Mouse (Mus musculus) lung, adult 18-20 months (tissue): ENCODE measurements around the gene Kif5c.
A peak's percentile ranks its signal among the peaks of the same experiment; 100 is the strongest.

Source experiments
- DNase-seq, 2 experiments: peaks; one replicate each; pipeline ENCODE4 v3.0.0; 2022; ENCODE audit warnings: mixed read lengths in 2 of 2

Gene Kif5c

GRCm38 (mm10) chr2:49748628-49749342 is 129.7 kb downstream of the Kif5c start:
- no peak for DNase-seq

GRCm38 (mm10) chr2:49749730-49750576 is 130.9 kb downstream of the Kif5c start:
- DNase-seq, result no peak

GRCm38 (mm10) chr2:49751544-49752210 is 132.6 kb downstream of the Kif5c start:
- no peak for DNase-seq

DNA sequence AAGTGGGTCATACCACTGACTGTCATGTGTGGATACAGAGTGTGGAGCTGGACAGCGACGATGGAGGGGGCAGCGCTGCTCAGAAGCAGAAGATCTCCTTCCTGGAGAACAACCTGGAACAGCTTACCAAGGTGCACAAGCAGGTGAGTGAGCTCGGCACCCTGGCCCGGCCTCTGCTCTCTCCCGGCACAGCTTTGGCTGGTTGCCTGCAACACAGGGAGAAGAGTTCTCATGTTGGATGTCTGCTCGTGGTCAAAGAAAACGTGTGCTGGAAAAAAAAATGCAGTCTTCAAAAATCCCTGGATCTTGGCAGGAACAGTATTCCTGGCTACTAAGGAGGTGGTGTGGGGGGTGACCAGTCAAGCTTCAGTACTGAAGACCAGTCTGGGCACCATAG is 133.1 kb downstream of the Kif5c start:
- DNase-seq, result no peak

DNA sequence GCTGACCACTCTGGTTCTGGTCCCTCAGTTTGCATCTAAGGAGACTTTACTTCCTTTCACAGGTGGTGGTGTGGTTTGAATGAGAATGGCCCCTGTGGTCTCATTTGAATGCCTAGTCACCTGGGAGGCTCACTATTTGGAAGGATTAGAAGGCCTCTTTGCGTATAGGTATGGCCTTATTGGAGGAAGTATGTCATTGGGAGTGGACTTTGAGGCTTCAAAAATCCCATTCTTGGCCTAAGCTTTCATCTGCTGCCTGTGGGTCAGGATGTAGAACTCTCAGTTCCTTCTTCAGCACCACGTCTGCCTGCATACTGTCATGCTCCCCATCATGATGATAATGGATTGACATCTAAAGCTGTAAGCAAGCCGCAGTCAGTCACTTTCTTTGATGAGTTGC is 134.0 kb downstream of the Kif5c start:
- DNase-seq, result no peak

DNA sequence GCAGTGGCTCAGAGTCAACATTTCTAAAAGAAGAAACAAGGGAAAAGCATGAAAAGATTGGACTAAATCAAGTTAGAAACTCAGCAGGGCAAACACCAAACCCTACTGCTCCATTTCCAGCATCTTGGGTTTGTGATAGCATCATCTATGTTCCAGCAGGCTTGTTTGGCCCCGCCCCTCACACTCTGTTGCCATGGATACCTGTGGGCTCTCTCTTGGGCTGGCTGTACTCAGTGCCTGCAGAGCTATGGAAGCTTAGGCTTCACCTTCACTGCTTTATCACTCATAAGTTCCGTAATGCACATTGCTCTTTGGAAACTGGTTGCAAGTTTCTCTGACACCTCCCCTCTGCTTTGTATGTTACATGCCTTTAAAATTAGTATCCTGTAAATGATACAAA is 136.0 kb downstream of the Kif5c start:
- no peak for DNase-seq

DNA sequence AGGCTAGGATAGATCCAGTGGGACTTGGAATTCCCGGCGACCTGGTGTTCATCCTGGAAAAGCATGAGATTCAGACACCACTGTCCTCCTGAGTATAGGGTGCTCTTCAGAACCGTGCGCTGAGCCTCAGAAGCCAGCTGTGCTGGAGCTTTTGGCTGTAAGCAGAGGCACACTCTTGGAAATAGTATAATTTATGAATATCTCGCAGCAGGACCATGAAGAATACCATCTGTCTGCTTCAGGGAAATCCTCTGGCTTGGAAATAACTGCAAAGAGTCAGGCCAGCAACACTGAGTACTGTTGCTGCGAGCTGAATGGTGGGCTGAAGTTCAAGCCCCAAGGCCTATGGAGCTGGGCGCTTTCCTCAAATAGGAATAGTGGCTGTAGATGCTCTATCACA is 138.5 kb downstream of the Kif5c start:
- no peak for DNase-seq

- DNase-seq, result peak; percentile 15 to 62
Observed at GRCm38 (mm10) chr2:49764331-49764946, 145.3 kb downstream of the Kif5c start.

DNA sequence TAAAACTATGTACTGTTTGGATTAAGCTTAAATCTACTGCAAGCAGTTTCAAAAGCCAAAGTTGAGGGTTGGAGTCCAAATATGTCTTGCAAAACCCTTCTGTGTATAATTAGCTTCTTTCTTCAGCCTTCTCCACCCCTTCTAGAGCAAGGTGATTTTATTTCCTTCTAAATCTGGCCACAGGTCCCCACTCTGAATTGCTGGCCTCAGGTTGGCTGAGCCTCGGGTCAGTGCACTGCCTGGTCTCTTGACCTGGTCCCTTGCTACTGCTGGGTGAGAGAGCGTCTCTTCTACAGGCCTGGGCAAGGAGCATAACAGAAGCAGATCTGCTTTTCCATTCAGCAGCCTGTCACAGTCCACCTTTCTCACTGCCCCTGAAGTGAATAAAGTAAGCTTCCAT is 149.8 kb downstream of the Kif5c start:
- no peak for DNase-seq

GRCm38 (mm10) chr2:49770440-49770839 is 151.3 kb downstream of the Kif5c start:
- no peak for DNase-seq

- DNase-seq, result peak; percentile 7 to 28
Observed at GRCm38 (mm10) chr2:49771172-49771571, 152.1 kb downstream of the Kif5c start.

GRCm38 (mm10) chr2:49773194-49773931 is 154.3 kb downstream of the Kif5c start:
- DNase-seq, result no peak

DNA sequence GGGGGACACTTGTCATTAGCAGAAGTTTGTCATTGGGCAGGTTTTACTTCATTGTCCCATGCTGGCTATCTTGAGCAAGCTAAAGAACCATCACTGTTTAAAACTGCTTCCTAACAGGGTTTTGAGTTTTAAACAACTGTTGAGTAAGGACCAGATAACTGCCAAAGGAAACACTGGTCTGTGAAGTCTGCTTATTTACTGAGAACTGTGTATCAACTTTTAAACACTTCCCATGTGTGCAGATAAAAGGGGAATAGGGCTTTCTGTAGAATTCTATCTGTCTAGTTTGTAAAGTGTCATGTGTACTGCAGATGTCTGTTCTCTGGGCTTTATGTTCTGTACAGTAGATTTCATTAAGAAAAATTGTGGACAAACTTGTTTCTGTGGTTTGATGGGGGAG is 155.1 kb downstream of the Kif5c start:
- DNase-seq, result no peak

DNA sequence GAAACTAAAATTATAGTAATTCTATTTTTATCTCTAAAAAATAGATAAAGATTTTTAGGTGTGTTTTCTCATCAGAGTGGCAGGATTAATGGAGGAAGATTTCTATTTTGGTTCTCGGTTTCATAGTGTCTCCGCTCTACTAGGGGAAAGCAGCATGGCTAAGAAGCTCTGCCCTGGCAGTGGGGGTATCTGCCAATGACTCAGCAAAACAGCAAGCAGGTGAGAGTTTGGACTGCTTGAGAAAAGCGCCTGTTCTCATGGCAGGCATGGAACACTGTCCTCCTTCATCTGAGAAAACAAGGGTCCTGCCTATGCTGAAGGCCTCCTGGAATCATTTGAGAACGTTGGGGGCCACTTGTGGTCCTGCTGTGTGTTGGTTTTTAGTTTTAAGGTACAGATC is 156.1 kb downstream of the Kif5c start:
- no peak for DNase-seq

- DNase-seq, result peak in 1 of 2 experiments; percentile 7
Observed at GRCm38 (mm10) chr2:49775735-49776134, 156.6 kb downstream of the Kif5c start.

DNA sequence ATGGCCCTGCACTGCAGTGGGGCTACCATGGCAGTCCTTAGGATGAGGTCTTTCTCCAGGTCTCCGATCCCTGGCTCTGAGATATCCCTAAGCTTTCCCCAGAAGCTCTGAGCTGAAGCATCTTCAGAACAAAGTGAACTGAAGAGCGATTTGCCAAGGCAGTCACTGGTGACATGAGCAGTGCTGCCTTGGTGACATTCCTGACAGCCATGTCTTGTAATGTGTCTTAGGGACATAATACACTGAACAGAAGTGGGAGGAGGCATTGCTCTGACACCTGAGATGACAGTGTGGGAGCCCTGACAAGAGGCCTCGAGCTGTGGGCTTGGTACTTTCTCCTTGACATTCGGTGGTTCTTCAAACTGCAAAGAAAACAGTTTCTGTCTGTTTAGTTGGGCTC is 157.3 kb downstream of the Kif5c start:
- DNase-seq, result no peak

DNA sequence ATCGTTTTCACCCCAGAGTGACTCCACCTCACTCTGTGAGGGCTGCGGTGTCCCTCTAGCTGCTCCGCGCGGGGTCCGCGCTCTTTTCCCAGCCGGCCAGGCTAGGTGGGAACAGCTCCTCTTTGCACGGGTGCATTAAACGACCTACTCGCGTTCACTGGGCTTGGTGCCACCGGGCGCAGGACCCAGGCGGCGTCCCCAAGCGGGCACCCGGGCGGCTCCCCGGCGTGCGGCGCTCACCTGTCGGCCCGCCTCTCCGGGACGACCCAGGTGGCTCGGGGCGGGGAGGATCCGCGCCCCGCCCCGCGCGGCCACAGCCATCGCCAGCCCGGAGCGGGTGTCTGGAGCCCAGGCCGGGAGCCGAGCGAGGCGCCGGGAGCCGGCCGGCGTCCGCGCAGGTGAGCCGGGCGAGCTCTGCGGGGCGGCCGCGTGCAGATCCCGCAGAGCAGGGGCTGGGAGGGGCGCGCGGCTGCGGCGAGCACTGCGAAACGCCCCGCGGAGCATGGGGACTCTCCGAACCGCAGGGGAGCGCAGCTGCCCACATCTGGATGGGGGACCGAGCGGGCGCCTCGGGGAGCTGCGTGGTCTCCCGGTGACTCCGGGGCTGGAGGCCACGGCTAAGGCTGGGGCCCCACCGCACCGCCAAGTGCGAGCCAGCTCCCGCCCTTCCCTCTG is 168.4 kb downstream of the Kif5c start, which contains the start of gene Lypd6b:
Gene Lypd6b (plus strand): TSS at position 313 of the 675 bp plus-strand sequence.
- DNase-seq, result peak; percentile 42 to 63

- DNase-seq, result no peak
Observed at GRCm38 (mm10) chr2:49788051-49788418, 168.9 kb downstream of the Kif5c start.

DNA sequence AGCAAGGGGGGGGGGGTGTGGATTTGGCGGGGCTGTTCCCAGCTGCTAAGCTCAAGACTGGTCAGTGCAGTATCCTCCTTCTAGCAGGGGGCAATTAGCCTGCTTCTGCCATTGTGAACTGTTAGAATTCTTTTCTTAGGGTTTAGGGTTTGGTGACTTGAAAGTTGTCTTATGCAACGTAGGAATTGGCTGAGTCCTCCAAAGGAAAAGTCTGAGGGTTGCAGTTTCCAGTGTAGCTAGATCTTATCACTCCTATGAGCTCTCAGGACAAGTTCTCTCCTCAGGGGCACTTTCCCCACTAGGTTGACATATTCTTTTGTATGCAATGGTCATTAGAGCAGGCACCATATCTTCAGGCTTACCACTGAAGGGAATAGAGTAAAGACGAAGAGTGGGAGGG is 169.5 kb downstream of the Kif5c start:
- no peak for DNase-seq

DNA sequence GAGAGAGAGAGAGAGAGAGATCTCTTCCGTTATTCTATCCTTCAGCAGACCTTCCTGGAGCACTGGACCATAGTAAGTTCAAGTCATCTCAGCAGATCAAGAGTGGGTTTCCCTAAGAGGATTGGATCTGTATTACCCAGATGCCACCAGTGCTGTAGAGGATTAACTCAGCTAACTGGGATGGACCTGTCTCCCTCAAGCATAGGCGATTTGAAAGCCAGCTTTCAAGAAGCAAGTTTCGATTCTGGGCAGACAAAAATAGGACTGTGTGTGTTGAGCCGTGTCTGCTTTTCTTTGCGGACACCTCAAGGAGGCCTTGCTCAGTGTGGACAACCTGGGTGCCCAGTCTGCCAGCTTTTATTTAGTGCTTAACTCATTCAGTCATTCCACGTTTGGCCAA is 170.0 kb downstream of the Kif5c start:
- DNase-seq, result no peak

DNA sequence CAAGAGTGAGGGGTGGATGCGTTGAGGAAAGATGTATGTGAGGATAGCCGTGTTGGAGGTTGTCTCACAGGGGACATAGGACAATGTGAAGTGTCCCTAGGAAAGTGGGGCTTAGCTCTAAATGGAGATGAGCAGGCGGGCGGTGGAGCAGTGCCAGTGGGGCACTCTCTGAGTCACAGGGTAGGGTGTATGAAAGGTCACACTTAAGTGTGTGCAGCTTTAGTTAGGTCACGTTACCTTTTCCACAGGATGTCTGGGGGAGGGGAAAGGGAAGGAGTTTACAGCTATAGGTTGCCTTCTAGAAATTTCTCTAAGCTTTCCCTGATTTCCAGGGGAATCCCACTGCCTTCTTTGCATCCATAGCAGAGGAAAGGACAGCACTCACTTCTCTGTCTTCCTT is 170.4 kb downstream of the Kif5c start:
- DNase-seq, result no peak
